Mouse (Mus musculus) olfactory bulb, adult 2 months (tissue): ENCODE data around the gene Igf1r.
"Not testable (repeated sequence)": the region's sequence is repeated elsewhere in the genome, so short reads cannot be mapped to it uniquely, and the experiment has no call there.

Experiments used
- CTCF ChIP-seq: fragments of 200-500 bp; IDR thresholded peaks from 2 replicates; pipeline ENCODE4 v1.5.1; 2012; ENCODE audit warnings: low read depth, mild to moderate bottlenecking, low read length, moderate library complexity; ENCODE audit not compliant: insufficient read depth
- POLR2A ChIP-seq: fragments of 200-500 bp; IDR thresholded peaks from 2 replicates; pipeline ENCODE4 v1.6.1; 2012; ENCODE audit warnings: mild to moderate bottlenecking, low read depth, low read length, moderate library complexity; ENCODE audit not compliant: insufficient read depth

DNA sequence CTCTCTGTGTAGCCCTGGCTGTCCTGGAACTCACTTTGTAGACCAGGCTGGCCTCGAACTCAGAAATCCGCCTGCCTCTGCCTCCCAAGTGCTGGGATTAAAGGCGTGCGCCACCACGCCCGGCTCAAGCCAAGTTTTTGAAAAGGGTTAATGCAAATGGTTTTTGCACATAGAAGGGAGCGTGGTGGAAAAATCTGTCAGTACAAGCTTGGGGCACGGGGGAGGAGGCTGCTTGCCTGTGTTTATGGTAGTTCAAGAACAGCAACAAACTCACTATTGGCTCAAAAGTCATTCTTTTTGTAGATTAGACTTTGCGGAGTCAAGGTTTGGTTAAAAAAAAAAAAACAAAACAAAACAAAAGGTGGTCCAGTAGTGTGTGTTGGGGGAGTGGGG lies 322.8 kb downstream of the Igf1r start:
- not testable (repeated sequence) for TF ChIP-seq CTCF, POLR2A
